ENCODE assay signal across 8 mouse cellular contexts in genomic region chr9:21030781-21031250, GRCm38 (mm10). TPM values are rescaled to one million over a fixed set of nuclear protein-coding genes. Genes with fewer than 3 reads are reported as not detected.
DNase-seq lines count a peak whose midpoint lies in the region; ATAC-seq and TF ChIP-seq lines count a peak whose summit lies in the region.

No protein-coding gene starts in this region.

- peak; percentile 73 for TF ChIP-seq CTCF in kidney, postnatal 0 days (IDR thresholded peaks at IDR 0.05; ENCODE audit: low read depth)
- peak; percentile 49; the same call in 1 of the 2 replicates for TF ChIP-seq CTCF in liver, adult 2 months (IDR thresholded peaks at IDR 0.05; ENCODE audit: low read depth, low read length)

- H3K4me3 ChIP-seq in brown adipose tissue, adult 24 weeks (ENCODE audit: insufficient read depth, low read depth, low read length), result peak overlapping the region; percentile 55
- H3K4me3 ChIP-seq in heart, embryonic 13.5 days, result peak overlapping the region; percentile 60
- peak overlapping the region; percentile 44 for H3K4me3 ChIP-seq in kidney, postnatal 0 days (replicated peaks; ENCODE audit: low read depth, low read length)
- H3K4me3 ChIP-seq in liver, adult 2 months (ENCODE audit: insufficient read depth, low read depth, low read length), result peak overlapping the region; percentile 58

- no peaks in the 10 kb centered on the region for H3K36me3 ChIP-seq in heart, embryonic 13.5 days
- no peaks in the 10 kb centered on the region for H3K36me3 ChIP-seq in kidney, postnatal 0 days (ENCODE audit: insufficient read depth, low read length)
- peaks cover 2% of the 10 kb centered on the region; the same call in 1 of the 2 replicates for H3K36me3 ChIP-seq in liver, adult 2 months (ENCODE audit: control insufficient read depth, insufficient read depth, low read length)

- peak overlapping the region; percentile 98 for H3K4me2 ChIP-seq in heart, embryonic 13.5 days
- H3K4me2 ChIP-seq in kidney, postnatal 0 days (ENCODE audit: low read length), result peak overlapping the region; percentile 93

- H3K27ac ChIP-seq in brown adipose tissue, adult 24 weeks (replicated peaks; ENCODE audit: low read depth, low read length), result 0 out of 2 replicates have a peak overlapping the region, but pooled peaks have one; percentile 16
- 0 out of 2 replicates have a peak overlapping the region, but pooled peaks have one; percentile 13 for H3K27ac ChIP-seq in heart, embryonic 13.5 days (replicated peaks)
- no peak overlapping the region for H3K27ac ChIP-seq in kidney, postnatal 0 days
- H3K27ac ChIP-seq in liver, adult 2 months (replicated peaks; ENCODE audit: insufficient read depth, low read depth, low read length), result no peak overlapping the region

- H3K4me1 ChIP-seq in brown adipose tissue, adult 24 weeks (ENCODE audit: control insufficient read depth, insufficient read depth, insufficient read length, low read length), result peaks cover 9% of the 10 kb centered on the region
- H3K4me1 ChIP-seq in heart, embryonic 13.5 days, result peaks cover 60% of the 10 kb centered on the region
- H3K4me1 ChIP-seq in kidney, postnatal 0 days (replicated peaks; ENCODE audit: insufficient read depth, low read length), result peaks cover 25% of the 10 kb centered on the region
- H3K4me1 ChIP-seq in liver, adult 2 months (ENCODE audit: control insufficient read depth, insufficient read depth, low read length), result peaks cover 20% of the 10 kb centered on the region

- H3K9me3 ChIP-seq in heart, embryonic 13.5 days, result no peaks in the 10 kb centered on the region
- no peaks in the 10 kb centered on the region for H3K9me3 ChIP-seq in kidney, postnatal 0 days (replicated peaks; ENCODE audit: low read length)

- ATAC-seq in erythroid progenitor cell, adult 5-6 weeks (replicated peaks; ENCODE audit: low FRiP score, poor library complexity, severe bottlenecking), result peak; percentile 63
- peak; percentile 33; the same call in 1 of the 2 replicates for ATAC-seq in heart, embryonic 13.5 days (ENCODE audit: extremely low read depth, insufficient number of reproducible peaks, low FRiP score, low TSS enrichment)
- peak; percentile 47; the same call in 1 of the 2 replicates for ATAC-seq in kidney, postnatal 0 days (replicated peaks; ENCODE audit: low FRiP score, low read depth)
- ATAC-seq in monocyte, adult 5-6 weeks (replicated peaks; ENCODE audit: insufficient number of reproducible peaks, low FRiP score, low TSS enrichment, poor library complexity, severe bottlenecking), result peak; percentile 84

- WGBS in heart, embryonic 13.5 days, result 0% methylated on average over 13 of the region's 13 CpGs
- 0% methylated on average over 13 of the region's 13 CpGs for WGBS in kidney, postnatal 0 days
- 1% methylated on average over 13 of the region's 13 CpGs for WGBS in liver, adult 2 months

- DNase-seq in CD8-positive naive resting alpha-beta T cell, adult 2 months (ENCODE audit: low read depth in 2 of 2, low spot score in 2 of 2), result peak; percentile 80 to 89
- DNase-seq in kidney, postnatal 0 days (ENCODE audit: low spot score), result peak; percentile 97
- DNase-seq in liver, adult 2 months (ENCODE audit: extremely low read depth, low read depth, low spot score), result peak; percentile 82
- DNase-seq in spleen, postnatal 4 days (ENCODE audit: low spot score in 2 of 2), result peak; percentile 92 to 93

- H3K79me2 ChIP-seq in liver, adult 2 months (ENCODE audit: control insufficient read depth, insufficient read depth, low read length), result no peaks in the 10 kb centered on the region

- H3K9ac ChIP-seq in heart, embryonic 13.5 days, result peak overlapping the region; percentile 71
- no peak overlapping the region for H3K9ac ChIP-seq in kidney, postnatal 0 days (ENCODE audit: low read depth, low read length)
- H3K9ac ChIP-seq in liver, adult 2 months (ENCODE audit: low read depth, low read length), result peak overlapping the region; percentile 31; the same call in 1 of the 2 replicates

- TF ChIP-seq POLR2A in liver, adult 2 months (IDR thresholded peaks at IDR 0.05; ENCODE audit: extremely low read depth, insufficient read depth, low read length), result no peak

- H3K27me3 ChIP-seq in heart, embryonic 13.5 days (replicated peaks), result peaks cover 88% of the 10 kb centered on the region
- H3K27me3 ChIP-seq in kidney, postnatal 0 days (ENCODE audit: insufficient read depth, low read length), result peaks cover 29% of the 10 kb centered on the region
- peaks cover 6% of the 10 kb centered on the region for H3K27me3 ChIP-seq in liver, adult 2 months (ENCODE audit: control insufficient read depth, insufficient read depth, low read length)

RNA-seq across cellular contexts. Expression of gene Icam5, which starts 1.1 kb away (rescaled TPM):
- not detected in 2 replicates for polyA plus RNA-seq in brown adipose tissue, adult 24 weeks (2012; ENCODE audit: insufficient read depth, insufficient read length, missing spikeins)
- total RNA-seq in erythroid progenitor cell, adult 5-6 weeks (2015; ENCODE audit: low replicate concordance), result 1.3 and 1.4 TPM in 2 replicates
- 1.3 and 3.5 TPM in 2 replicates for total RNA-seq in erythroid progenitor cell, adult 5-6 weeks (2017; ENCODE audit: low replicate concordance)
- polyA plus RNA-seq in heart, embryonic 13.5 days (2015; fragmentation: Nextera tagmentation; extraction: Ambion mirVana), result 0.04 and 0.05 TPM in 2 replicates
- 0.21 and 0.27 TPM in 2 replicates for polyA plus RNA-seq in kidney, postnatal 0 days (2015; fragmentation: Nextera tagmentation; extraction: Ambion mirVana)
- total RNA-seq in liver, adult 2 months (2014; rRNA removed), result 0.07 TPM in 1 of 2 replicates, not detected in the other
- polyA plus RNA-seq in liver, adult 2 months (2012; rRNA removed), result 0.02 and 0.09 TPM in 2 replicates
- not detected in 3 replicates for total RNA-seq in monocyte, adult 5-6 weeks (2017)

RNA-seq across cellular contexts. Expression of gene Icam4, which starts 1.6 kb away (rescaled TPM):
- polyA plus RNA-seq in brown adipose tissue, adult 24 weeks (2012; ENCODE audit: insufficient read depth, insufficient read length, missing spikeins), result not detected in 2 replicates
- total RNA-seq in erythroid progenitor cell, adult 5-6 weeks (2015; ENCODE audit: low replicate concordance), result 164 and 214 TPM in 2 replicates
- total RNA-seq in erythroid progenitor cell, adult 5-6 weeks (2017; ENCODE audit: low replicate concordance), result 107 and 112 TPM in 2 replicates
- polyA plus RNA-seq in heart, embryonic 13.5 days (2015; fragmentation: Nextera tagmentation; extraction: Ambion mirVana), result 3.1 and 8.3 TPM in 2 replicates
- polyA plus RNA-seq in kidney, postnatal 0 days (2015; fragmentation: Nextera tagmentation; extraction: Ambion mirVana), result 0.26 and 0.50 TPM in 2 replicates
- 0.28 TPM in 1 of 2 replicates, not detected in the other for total RNA-seq in liver, adult 2 months (2014; rRNA removed)
- 0.62 and 0.81 TPM in 2 replicates for polyA plus RNA-seq in liver, adult 2 months (2012; rRNA removed)
- 1.6 to 3.0 TPM in 2 of 3 replicates, not detected in the other for total RNA-seq in monocyte, adult 5-6 weeks (2017)

RNA-seq across cellular contexts. Expression of gene Icam1, which starts 15.0 kb away (rescaled TPM):
- polyA plus RNA-seq in brown adipose tissue, adult 24 weeks (2012; ENCODE audit: insufficient read depth, insufficient read length, missing spikeins), result 2.3 and 3.1 TPM in 2 replicates
- total RNA-seq in erythroid progenitor cell, adult 5-6 weeks (2015; ENCODE audit: low replicate concordance), result 1.3 TPM in 1 of 2 replicates, not detected in the other
- total RNA-seq in erythroid progenitor cell, adult 5-6 weeks (2017; ENCODE audit: low replicate concordance), result 1.5 and 9.0 TPM in 2 replicates
- 11.6 and 11.9 TPM in 2 replicates for polyA plus RNA-seq in heart, embryonic 13.5 days (2015; fragmentation: Nextera tagmentation; extraction: Ambion mirVana)
- 12.3 and 13.4 TPM in 2 replicates for polyA plus RNA-seq in kidney, postnatal 0 days (2015; fragmentation: Nextera tagmentation; extraction: Ambion mirVana)
- total RNA-seq in liver, adult 2 months (2014; rRNA removed), result 8.6 and 9.6 TPM in 2 replicates
- 5.8 and 11.6 TPM in 2 replicates for polyA plus RNA-seq in liver, adult 2 months (2012; rRNA removed)
- total RNA-seq in monocyte, adult 5-6 weeks (2017), result 55.1 to 94.2 TPM (median 67.6 TPM) in 3 replicates

RNA-seq across cellular contexts. Expression of gene Mrpl4, which starts 28.3 kb away (rescaled TPM):
- polyA plus RNA-seq in brown adipose tissue, adult 24 weeks (2012; ENCODE audit: insufficient read depth, insufficient read length, missing spikeins), result 140 and 185 TPM in 2 replicates
- total RNA-seq in erythroid progenitor cell, adult 5-6 weeks (2015; ENCODE audit: low replicate concordance), result 13.0 and 22.0 TPM in 2 replicates
- total RNA-seq in erythroid progenitor cell, adult 5-6 weeks (2017; ENCODE audit: low replicate concordance), result 13.3 and 18.0 TPM in 2 replicates
- polyA plus RNA-seq in heart, embryonic 13.5 days (2015; fragmentation: Nextera tagmentation; extraction: Ambion mirVana), result 124 and 139 TPM in 2 replicates
- 155 and 158 TPM in 2 replicates for polyA plus RNA-seq in kidney, postnatal 0 days (2015; fragmentation: Nextera tagmentation; extraction: Ambion mirVana)
- total RNA-seq in liver, adult 2 months (2014; rRNA removed), result 16.0 and 21.9 TPM in 2 replicates
- 72.4 and 79.8 TPM in 2 replicates for polyA plus RNA-seq in liver, adult 2 months (2012; rRNA removed)
- total RNA-seq in monocyte, adult 5-6 weeks (2017), result 21.9 to 41.1 TPM (median 25.6 TPM) in 3 replicates

RNA-seq across cellular contexts. Expression of gene Zglp1, which starts 36.1 kb away (rescaled TPM):
- polyA plus RNA-seq in brown adipose tissue, adult 24 weeks (2012; ENCODE audit: insufficient read depth, insufficient read length, missing spikeins), result not detected in 2 replicates
- total RNA-seq in erythroid progenitor cell, adult 5-6 weeks (2015; ENCODE audit: low replicate concordance), result 6.8 TPM in 1 of 2 replicates, not detected in the other
- not detected in 2 replicates for total RNA-seq in erythroid progenitor cell, adult 5-6 weeks (2017; ENCODE audit: low replicate concordance)
- 0.51 and 0.87 TPM in 2 replicates for polyA plus RNA-seq in heart, embryonic 13.5 days (2015; fragmentation: Nextera tagmentation; extraction: Ambion mirVana)
- polyA plus RNA-seq in kidney, postnatal 0 days (2015; fragmentation: Nextera tagmentation; extraction: Ambion mirVana), result 0.29 TPM in 1 of 2 replicates, not detected in the other
- not detected in 2 replicates for total RNA-seq in liver, adult 2 months (2014; rRNA removed)
- 0.39 TPM in 1 of 2 replicates, not detected in the other for polyA plus RNA-seq in liver, adult 2 months (2012; rRNA removed)
- 0.49 TPM in 1 of 3 replicates, not detected in the others for total RNA-seq in monocyte, adult 5-6 weeks (2017)

Comparison
In these comparisons a context has a peak if more than half of its experiments do, and no peak if none do; other contexts are left out.
1. H3K27ac ChIP-seq: peak in brown adipose tissue, adult 24 weeks (single experiment) and heart, embryonic 13.5 days (single experiment); none in kidney, postnatal 0 days (single experiment) and liver, adult 2 months (single experiment).
2. ATAC-seq: peak in every context shown above with its lines; median percentile 84 in monocyte, adult 5-6 weeks; 63 in erythroid progenitor cell, adult 5-6 weeks; 47 in kidney, postnatal 0 days; 33 in heart, embryonic 13.5 days.
3. Peak in every context shown above with its lines, with median percentiles within 50 percentile points of each other: DNase-seq and H3K4me3 ChIP-seq.